Mouse (Mus musculus) lung, postnatal 25 days (tissue): ENCODE results near the gene Snca.
"Not testable (repeated sequence)": the region's sequence is repeated elsewhere in the genome, so short reads cannot be mapped to it uniquely, and the experiment has no call there.

ENCODE experiments used
- DNase-seq: peaks from one replicate; pipeline ENCODE4 v3.0.0; 2022; ENCODE audit warnings: low spot score

Snca gene

GRCm38 (mm10) chr6:60717566-60717965 is 112.1 kb downstream of the Snca start:
- no peak for DNase-seq

GRCm38 (mm10) chr6:60709997-60710471 is 119.6 kb downstream of the Snca start:
- no peak for DNase-seq

GRCm38 (mm10) chr6:60698072-60698471 is 131.6 kb downstream of the Snca start:
- no peak for DNase-seq

GRCm38 (mm10) chr6:60687048-60687447 is 142.6 kb downstream of the Snca start:
- DNase-seq = not testable (repeated sequence)

GRCm38 (mm10) chr6:60682233-60682632 is 147.4 kb downstream of the Snca start:
- DNase-seq = peak; percentile 0
